Mouse (Mus musculus): ENCODE measurements around the gene Rab3ip.
A peak's percentile ranks its signal among the peaks of the same experiment; 100 is the strongest.

The Rab3ip gene

GRCm38 (mm10) chr10:116919368-116920317, 30.9 kb downstream of the Rab3ip start:
- no peak for DNase-seq

GRCm38 (mm10) chr10:116916581-116916980, 34.0 kb downstream of the Rab3ip start:
- DNase-seq: no peak

- no peak for DNase-seq
Measured at GRCm38 (mm10) chr10:116915286-116915685, 35.3 kb downstream of the Rab3ip start.

GRCm38 (mm10) chr10:116914586-116914985, 36.0 kb downstream of the Rab3ip start:
- peak; percentile 36 for DNase-seq

- no peak for DNase-seq
Measured at GRCm38 (mm10) chr10:116913647-116914273, 36.8 kb downstream of the Rab3ip start.

- DNase-seq: no peak
Measured at GRCm38 (mm10) chr10:116912850-116913249, 37.7 kb downstream of the Rab3ip start.

- no peak for DNase-seq
Measured at GRCm38 (mm10) chr10:116908901-116909642, 41.5 kb downstream of the Rab3ip start.

GRCm38 (mm10) chr10:116906794-116907193, 43.8 kb downstream of the Rab3ip start:
- no peak for DNase-seq

GRCm38 (mm10) chr10:116904503-116904908, 46.1 kb downstream of the Rab3ip start:
- no peak for DNase-seq

GRCm38 (mm10) chr10:116896336-116897177, 54.0 kb downstream of the Rab3ip start, which contains the start of gene Myrfl:
Myrfl (minus strand) TSS chr10:116896919.
- no peak for DNase-seq

GRCm38 (mm10) chr10:116895108-116895833, 55.3 kb downstream of the Rab3ip start:
- no peak for DNase-seq

GRCm38 (mm10) chr10:116894540-116894939, 56.0 kb downstream of the Rab3ip start:
- DNase-seq: no peak

- peak; percentile 65 for DNase-seq
Measured at GRCm38 (mm10) chr10:116893753-116894152, 56.8 kb downstream of the Rab3ip start.

GRCm38 (mm10) chr10:116890587-116890986, 60.0 kb downstream of the Rab3ip start:
- DNase-seq: no peak

GRCm38 (mm10) chr10:116884552-116884951, 66.0 kb downstream of the Rab3ip start:
- no peak for DNase-seq

GRCm38 (mm10) chr10:116883531-116883930, 67.0 kb downstream of the Rab3ip start:
- DNase-seq: no peak

- DNase-seq: no peak
Measured at GRCm38 (mm10) chr10:116877436-116877835, 73.1 kb downstream of the Rab3ip start.

- DNase-seq: no peak
Measured at GRCm38 (mm10) chr10:116874490-116874889, 76.1 kb downstream of the Rab3ip start.

GRCm38 (mm10) chr10:116872016-116872410, 78.6 kb downstream of the Rab3ip start:
- DNase-seq: no peak

- DNase-seq: no peak
Measured at GRCm38 (mm10) chr10:116871329-116872015, 79.1 kb downstream of the Rab3ip start.

- DNase-seq: no peak
Measured at GRCm38 (mm10) chr10:116870819-116871218, 79.8 kb downstream of the Rab3ip start.

All from lung, postnatal 10 days (tissue).